Mouse (Mus musculus) cerebellum, adult 8-10 months (tissue): ENCODE data around the gene Ddx49.

Experiments used
- DNase-seq: peaks from one replicate; pipeline ENCODE4 v3.0.0; 2022

Gene Ddx49

DNA sequence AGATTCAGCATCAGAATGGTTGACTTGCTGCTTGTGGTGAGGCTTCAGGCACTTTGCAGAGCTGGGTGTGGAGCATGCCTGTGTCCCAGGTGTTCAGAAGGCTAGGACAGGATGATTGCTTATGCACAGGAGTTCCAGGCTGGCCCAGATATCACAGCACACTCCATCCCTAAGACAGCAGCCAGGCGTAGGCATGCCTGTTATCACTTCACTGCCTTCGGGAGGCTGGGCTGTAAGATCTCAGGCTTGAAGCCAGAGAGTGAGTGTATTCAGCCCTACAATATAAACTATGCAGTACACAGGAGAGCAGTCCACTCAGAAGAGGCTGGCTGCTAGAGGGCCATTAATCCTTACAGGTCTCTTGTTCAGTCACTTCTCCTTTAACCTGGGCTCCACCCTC is 43.2 kb downstream of the Ddx49 start:
- no peak for DNase-seq

DNA sequence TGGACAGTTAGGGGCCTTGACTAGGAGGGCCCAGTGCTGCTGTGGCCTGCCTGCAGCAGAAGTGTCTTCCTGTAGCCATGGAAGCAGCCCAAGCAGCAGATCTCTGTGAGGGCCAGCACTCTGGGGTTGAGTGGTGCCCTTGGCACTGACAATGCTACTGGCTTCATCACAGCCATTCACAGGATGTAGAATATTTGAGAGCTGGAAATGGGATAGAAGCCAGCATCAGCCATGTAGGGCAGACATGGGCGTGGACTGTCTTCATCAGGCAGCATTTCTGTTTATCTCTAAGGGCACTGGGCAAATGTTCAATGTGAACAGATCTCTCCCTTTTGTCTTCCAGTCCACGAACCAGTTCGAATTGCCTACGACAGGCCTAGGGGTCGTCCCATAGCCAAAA is 43.7 kb downstream of the Ddx49 start:
- no peak for DNase-seq

DNA sequence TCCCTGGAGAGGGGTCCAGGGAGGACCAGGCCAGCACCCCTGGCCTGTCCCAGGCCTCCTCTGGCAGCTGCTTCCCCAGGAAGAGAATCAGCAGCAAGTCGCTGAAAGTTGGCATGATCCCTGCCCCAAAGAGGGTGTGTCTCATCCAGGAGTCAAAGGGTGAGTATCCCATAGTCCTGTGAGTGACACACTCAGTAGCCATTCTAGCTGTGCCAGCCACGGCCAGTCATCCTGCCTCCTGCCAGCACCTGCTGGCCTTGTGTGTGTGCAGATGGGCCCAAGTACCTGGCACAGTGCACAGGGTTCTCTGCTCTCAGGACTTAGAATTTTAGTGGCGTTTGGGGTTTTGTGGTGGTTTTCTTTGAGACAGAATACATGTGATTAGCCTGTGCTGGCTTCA is 44.8 kb downstream of the Ddx49 start:
- DNase-seq: peak; percentile 41

DNA sequence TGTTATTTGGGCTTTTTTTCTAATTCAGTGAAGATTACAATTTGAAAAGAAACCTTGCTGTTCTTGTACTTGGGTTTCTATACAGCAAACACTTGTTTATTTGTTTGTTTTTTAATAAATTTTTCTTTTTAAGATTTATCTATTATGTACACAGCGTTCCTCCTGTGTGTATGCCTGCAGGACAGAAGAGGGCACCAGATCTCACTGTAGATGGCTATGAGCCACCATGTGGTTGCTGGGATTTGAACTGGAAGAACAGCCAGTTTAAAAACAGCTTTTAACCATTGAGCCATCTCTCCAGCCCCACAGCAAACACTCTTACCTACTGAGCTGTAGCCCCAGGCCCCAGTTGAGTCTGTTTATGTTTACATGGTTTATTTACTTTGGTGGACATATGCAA is 47.7 kb downstream of the Ddx49 start:
- no peak for DNase-seq

DNA sequence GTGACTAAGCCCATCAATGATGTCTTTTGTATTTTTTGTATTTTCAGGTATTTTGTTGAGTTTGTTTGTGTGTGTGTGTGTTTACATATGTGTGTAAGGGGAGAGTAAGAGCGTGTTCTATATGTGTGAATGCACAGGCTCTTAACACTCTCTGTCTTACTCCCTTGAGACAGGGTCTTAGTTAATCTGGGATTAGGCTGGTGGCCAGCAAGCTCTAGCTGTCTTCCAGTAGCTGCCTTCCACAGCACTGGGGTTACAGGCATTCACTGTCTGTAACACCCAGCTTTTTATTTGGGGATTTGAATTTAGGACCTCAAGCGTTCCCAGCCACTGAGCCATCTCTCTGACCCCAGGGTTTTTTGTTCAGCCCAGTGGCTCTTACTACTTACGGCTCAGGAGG is 54.4 kb downstream of the Ddx49 start:
- DNase-seq: no peak

DNA sequence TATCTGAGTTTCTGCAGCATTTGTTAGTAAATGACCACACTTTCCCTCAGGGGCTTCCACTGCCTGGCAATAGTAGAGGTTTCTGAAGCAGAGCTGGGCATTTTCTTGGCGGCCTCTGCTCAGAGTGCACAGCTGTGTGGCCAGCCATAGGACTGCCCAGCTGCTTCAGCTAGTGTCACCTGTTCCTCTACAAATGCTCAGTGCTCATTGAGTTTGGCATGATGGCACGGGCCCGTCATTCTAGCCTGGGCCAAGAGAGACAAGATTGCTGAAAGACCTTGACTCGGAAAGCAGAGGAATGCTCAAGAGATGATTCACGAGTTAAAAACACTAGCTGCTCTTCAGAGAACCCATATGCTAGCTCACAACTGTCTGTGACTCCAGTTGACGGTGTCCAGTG is 55.7 kb downstream of the Ddx49 start:
- DNase-seq: no peak
